Mouse (Mus musculus) bone marrow, adult 2 months (tissue): ENCODE data around the gene Zfp429.
"Not testable (repeated sequence)": the region's sequence is repeated elsewhere in the genome, so short reads cannot be mapped to it uniquely, and the experiment has no call there.

Source experiments
- CTCF ChIP-seq: fragments of 200-500 bp; IDR thresholded peaks from 2 replicates; pipeline ENCODE4 v1.5.1; 2011; ENCODE audit warnings: low read length, control low read depth; ENCODE audit not compliant: control insufficient read depth, insufficient read depth
- POLR2A ChIP-seq: fragments of 200-500 bp; IDR thresholded peaks from 2 replicates; pipeline ENCODE4 v1.6.1; 2011; ENCODE audit warnings: low read depth, mild to moderate bottlenecking, control low read depth, low read length, borderline replicate concordance; ENCODE audit not compliant: control insufficient read depth

GRCm38 (mm10) chr13:67413634-67414033 is 14.0 kb upstream of the Zfp429 start:
- not testable (repeated sequence) for TF ChIP-seq CTCF, POLR2A
